Mouse (Mus musculus) c-Kit-positive CD71-negative TER-119-negative erythroid progenitor cells, embryonic 14.5 days (primary cell): Measurements from ENCODE around the gene Rangap1.

ENCODE experiments used
- DNase-seq: peaks from one replicate; pipeline ENCODE4 v3.0.0-alpha.2; 2013; ENCODE audit warnings: low read depth

Rangap1 gene

GRCm38 (mm10) chr15:81694891-81695290 is 50.4 kb downstream of the Rangap1 start:
- no peak for DNase-seq

- DNase-seq: peak; percentile 75
Observed at GRCm38 (mm10) chr15:81693967-81694881, 51.1 kb downstream of the Rangap1 start.

- no peak for DNase-seq
Observed at GRCm38 (mm10) chr15:81693366-81693966, 51.9 kb downstream of the Rangap1 start.

- no peak for DNase-seq
Observed at GRCm38 (mm10) chr15:81680301-81680805, 65.0 kb downstream of the Rangap1 start.

- no peak for DNase-seq
Observed at GRCm38 (mm10) chr15:81676637-81677036, 68.7 kb downstream of the Rangap1 start.

- DNase-seq: peak; percentile 23
Observed at GRCm38 (mm10) chr15:81670231-81670640, 75.1 kb downstream of the Rangap1 start.

- DNase-seq: peak; percentile 28
Observed at GRCm38 (mm10) chr15:81666957-81667356, 78.4 kb downstream of the Rangap1 start.

- DNase-seq: peak; percentile 90
Observed at GRCm38 (mm10) chr15:81663697-81664561, 81.4 kb downstream of the Rangap1 start, which contains the start of gene L3mbtl2. Gene L3mbtl2, plus strand, starts transcription at chr15:81663889.

GRCm38 (mm10) chr15:81663281-81663680 is 82.0 kb downstream of the Rangap1 start:
- DNase-seq: no peak

- DNase-seq: no peak
Observed at GRCm38 (mm10) chr15:81661701-81662100, 83.6 kb downstream of the Rangap1 start.
